Mouse (Mus musculus) bone marrow macrophage, adult 2 months (primary cell): ENCODE measurements around the gene Amn1.

Experiments
- CTCF ChIP-seq: IDR thresholded peaks from 2 replicates; pipeline ENCODE4 v1.5.1; 2012; ENCODE audit warnings: low read depth, mild to moderate bottlenecking, low read length, moderate library complexity
- POLR2A ChIP-seq: IDR thresholded peaks from 2 replicates; pipeline ENCODE4 v1.6.1; 2012; ENCODE audit warnings: mild to moderate bottlenecking, low read depth, low read length, borderline replicate concordance

GRCm38 (mm10) chr6:149187371-149187770, 1.1 kb downstream of the Amn1 start:
- TF ChIP-seq CTCF: no peak
- no peak for TF ChIP-seq POLR2A
